Mouse (Mus musculus) lung, adult 10 weeks (tissue): ENCODE data around the gene Vegfb. TPM values are rescaled to one million over a fixed set of nuclear protein-coding genes. Genes with fewer than 3 reads are reported as not detected.

Experiments used
- polyA plus RNA-seq: library from polyadenylated mRNA; stranded (reverse); fragments of 350-450 nt; fragmentation: Illumina TruSeq; extraction: RNeasy Lipid Tissue Mini Kit (QIAGEN cat#74804); gene quantifications from one replicate; pipeline ENCODE4 v1.2.3, GENCODE M21; 2014; ENCODE audit warnings: low read depth, low replicate concordance; ENCODE audit not compliant: insufficient read depth

The Vegfb gene
- 24.8 TPM for polyA plus RNA-seq

DNA sequence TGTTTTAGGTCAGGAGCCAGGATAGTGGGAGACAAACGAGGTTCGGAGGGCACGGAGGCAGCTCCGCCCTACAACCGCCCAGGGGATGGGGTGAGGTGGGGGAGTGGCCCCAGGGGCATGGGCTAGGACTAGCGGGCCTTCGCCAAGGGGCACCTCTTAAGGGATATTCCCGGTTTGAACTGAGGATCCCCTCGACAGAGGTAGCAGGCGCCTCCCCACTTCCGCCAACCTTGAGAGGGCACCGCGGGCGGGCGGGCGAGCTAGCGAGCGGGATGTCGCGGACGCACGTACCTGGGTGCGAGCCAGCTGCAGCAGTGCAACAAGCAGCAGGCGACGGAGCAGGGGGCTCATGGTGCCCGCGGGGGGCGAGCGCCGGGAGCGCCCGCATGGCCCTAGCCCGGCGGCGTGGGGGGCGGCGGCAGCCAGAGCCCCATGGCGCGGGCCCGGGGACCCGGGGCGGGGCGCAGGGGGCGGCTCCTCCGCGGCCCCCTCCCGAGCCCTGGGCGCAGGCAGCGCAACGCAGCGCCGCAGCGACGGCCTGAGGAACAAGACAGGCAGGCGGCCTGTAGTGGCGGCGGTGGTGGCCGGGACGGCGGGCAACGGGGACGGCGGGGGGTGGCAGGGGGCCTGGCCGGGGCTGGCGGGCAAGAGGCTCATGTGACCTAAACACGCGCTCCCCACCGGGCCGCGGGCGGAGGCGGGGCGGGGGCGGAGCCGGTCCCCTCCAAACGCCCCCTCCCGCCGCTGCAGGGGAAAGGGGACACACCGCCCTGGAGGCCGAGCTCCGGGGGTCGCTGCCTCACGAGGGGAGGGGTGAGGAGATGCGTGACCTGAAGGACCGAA is at the start of gene Vegfb:
Gene Vegfb (minus strand): TSS at position 591 of the 843 bp plus-strand sequence.

DNA sequence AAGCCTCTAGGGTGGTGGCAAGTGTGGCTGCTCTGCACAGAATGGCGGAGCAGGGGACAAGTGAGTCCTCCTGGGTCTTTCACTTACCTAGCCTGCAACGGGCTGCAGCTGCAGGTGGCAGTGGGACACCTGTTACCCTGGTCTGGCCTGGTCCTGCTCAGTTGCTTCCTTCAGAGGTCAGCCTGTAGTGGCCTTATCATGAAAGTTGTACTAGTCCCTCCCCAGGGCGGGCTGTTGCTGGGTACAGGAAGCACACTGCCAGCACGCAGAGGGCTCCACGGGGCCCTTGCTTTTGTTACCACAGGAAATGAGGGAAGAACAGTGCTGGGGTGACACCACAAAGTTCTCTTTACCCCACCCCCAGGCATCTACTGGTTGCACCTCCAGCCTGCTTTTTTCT is 31.7 kb upstream of the Vegfb start, which contains the start of gene Fermt3:
Gene Fermt3 (minus strand): TSS at position 279 of the 400 bp plus-strand sequence.

DNA sequence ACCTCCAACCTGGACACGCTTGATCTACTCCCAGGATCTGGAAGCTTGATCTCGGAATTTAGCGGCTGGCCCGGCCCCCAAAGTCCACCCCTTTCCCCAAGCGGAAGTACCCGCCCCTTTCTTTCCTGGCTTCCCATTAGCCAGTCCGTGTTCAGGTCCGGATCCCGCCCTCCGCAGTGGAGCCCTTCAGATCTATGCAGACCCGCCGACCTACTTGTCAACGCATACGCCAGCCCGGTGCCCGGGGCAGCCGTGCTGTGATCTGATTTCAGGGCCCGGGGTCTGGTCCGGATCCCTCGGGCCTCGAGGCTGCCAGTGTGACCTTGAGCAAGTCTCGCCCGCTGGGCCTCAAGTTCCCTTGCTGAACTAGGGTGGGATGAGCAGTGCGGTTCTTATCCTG is 8.6 kb upstream of the Vegfb start, which contains the start of the genes Nudt22 and Trpt1:
Gene Nudt22 (minus strand): TSS at position 112 of the 400 bp plus-strand sequence.
Gene Trpt1 (plus strand): TSS at position 126 of the 400 bp plus-strand sequence.

DNA sequence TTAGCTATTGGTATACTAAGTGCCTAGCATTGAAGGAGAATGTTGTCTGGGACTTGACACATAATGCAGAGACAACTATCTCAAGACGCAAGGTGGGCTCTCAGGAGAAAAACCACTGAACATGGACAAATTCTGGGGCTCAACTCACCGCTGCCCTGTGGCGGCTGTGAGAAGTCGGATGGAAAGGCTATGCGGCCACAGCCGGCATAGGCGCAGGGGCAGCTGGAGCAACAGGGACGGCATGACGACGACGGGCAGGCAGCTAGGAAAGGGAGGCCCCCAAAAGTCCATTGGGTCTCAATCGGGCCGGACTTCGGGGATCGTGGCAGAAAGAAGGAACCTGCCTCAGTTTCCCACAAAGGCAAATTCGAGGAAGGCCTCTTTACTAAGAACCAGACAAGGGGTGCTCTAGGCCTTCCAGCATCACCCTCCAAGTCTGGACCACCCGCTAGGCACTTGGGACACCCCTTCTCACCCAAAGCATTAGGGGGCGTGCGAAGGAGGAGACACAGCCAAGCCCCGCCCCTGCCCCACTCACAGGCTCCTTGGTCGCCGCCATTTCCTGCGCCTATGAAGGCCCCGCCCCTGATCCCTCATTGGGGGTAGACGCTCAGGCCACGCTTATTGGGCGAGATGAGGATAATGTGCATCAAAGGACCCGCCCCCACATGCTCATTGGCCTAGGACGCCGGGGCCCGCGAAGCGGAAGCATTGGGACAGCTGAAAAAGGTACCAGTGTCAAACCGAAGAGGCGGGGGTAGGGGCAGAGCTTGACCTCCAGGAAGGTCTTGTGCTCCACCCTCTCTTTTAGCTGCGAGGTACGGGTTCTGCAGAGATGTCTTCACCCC is 4.8 kb upstream of the Vegfb start, which contains the start of gene Dnajc4:
Gene Dnajc4 (minus strand): TSS at position 562 of the 848 bp plus-strand sequence.

DNA sequence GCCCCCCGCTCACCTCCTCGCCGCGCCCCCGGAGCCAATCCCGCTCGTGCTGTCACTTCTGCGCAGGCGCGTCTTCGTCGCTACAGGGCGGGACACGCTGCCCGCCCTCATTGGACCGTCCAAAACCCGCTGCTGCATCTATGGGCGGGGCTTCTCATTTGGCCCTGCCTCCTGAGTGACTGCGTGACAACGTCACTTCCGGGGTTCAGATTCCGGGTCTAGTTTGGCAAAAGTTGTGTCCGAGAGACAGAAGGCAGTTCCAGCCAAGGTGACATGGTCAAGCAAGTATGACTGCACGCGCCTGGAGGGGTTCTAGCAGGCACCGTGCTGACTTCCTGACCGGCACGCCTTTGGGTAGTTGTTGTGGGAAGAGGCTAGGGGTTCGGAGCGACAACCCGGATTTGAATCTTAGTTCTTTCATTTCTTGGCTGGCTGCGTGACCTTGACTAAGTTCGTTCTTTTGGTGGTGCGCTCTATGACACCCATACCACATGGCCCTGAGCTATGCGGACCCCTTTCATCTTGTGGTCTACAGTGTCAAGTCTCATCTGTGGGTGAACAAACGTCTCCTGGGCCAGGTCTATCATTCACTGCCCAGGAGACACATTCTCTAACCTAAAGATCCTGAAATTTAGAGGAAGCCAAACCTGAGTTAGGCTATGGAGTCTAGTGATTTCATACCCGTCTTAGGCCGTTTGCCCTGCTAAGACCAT is 6.9 kb downstream of the Vegfb start, which contains the start of gene Fkbp2:
Gene Fkbp2 (minus strand): TSS at position 121 of the 713 bp plus-strand sequence.

DNA sequence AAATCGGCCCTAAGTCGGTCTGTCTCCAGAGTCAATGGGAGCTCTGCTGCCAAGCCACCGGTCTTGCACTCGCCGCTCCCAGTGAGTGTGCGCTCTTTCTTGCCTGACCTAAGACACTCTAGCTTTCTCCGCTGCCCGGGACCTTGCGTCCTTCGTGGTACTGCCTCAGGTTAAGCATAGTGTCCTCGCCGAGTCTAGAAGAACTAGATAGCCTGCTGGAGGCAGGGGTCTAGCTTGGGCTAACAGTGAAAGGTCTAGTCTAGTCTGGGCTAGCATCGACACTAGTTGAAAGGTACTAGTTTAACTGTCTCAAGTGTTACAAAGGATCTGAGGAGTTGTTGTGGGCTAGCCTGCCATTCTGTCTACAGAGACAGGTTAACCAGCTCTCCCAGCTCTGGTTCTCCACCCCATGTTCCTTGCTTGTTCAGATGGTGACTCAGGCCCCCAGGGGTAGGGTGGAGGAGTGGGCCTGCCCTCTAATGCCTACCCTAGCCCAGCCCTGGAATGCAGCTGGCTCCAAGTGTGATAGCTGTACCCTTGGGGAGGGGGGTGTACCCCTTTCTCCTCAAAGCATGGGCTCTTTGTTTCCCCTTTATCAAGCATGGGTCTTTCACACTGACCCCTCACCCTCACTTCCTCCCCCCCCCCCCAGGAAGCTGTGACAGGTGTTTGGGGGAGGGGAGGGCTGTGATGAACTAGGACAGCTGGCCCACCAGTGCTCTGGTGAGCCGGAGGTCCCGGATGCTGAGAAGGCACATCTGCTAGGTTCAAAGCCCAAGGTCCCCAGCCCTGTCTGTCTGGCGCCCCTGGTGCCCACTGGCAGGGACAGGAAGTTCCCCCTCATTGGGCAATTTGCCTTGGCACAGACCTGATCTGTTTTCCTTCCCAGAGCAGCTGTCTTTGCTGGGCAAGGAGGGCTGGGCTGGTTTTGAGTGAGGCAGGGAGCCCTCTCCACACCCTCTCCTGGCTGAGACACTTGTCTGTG is 11.6 kb downstream of the Vegfb start, which contains the start of gene Plcb3:
Gene Plcb3 (minus strand): TSS at position 934 of the 985 bp plus-strand sequence.

DNA sequence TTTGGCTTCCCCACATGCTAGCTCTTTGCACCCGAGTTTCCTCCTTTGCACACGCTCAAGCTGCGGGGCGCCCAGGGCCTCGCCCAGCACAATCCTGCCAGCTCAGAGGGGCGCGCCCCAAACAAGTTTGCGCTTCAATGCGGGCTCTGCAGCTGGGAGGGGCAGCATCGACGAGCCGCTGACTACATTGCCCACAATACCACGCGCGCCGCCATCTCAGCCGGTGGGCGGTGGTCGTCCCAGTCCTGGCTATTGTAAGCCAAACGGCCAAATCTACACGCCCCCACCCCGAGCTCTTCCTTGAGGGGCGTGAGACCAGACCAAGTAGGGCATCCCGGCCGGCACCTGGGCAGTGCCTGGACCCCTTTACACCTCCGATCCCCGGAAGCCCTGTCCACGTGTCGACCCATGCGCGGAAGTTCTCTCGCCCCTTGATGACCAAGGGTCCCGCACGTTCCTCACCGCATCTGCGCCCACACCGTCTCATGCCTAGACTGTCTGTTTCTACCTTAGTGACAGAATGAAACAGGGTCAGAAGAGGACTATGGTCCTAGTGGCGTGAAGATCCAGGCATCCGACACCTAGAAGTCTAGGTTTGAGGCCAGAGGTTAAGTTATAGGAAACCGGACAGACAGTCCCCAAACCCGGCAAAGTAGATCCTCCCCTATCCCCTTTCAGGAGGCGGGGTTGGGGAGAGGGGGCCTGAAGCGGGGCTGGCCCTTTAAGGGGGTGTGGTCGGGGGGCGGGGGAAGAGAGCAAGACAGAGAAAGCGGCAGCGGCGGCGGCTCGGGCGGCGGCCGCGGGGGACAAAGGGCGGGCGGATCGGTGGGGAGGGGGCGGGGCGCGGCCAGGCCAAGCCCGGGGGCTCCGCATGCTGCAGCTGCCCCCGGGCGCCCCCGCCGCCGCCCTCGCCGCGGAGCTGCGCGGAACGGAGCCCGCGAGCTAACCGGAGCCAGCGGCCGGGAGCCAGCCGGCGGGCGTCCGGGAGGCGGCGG is 12.9 kb downstream of the Vegfb start, which contains the start of gene Ppp1r14b:
Gene Ppp1r14b (plus strand): TSS at position 758 of the 995 bp plus-strand sequence.

DNA sequence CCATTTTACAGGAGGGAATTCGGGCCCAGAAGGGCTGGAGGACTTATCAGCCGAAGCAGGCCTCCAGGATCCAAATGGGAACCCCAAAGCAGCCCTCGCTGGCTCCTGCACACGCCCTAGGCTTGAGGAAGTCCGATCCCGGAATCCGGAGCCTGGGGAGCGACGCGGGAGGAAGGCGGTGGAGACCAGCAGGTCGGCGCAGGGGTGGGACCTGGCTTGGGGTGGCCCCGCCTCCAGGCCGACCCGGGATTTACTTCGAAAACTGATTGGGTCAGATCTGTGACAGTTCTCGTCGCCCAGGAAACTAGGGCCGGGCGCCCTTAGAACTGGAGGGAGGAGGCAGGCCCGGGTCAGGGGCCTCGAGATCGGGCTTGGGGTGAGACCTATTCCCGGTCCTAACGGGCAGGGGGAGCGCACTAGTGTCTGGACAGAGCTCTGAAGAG is 45.2 kb downstream of the Vegfb start, which contains the start of gene Gpr137:
Gene Gpr137 (minus strand): TSS at position 232 of the 443 bp plus-strand sequence.

DNA sequence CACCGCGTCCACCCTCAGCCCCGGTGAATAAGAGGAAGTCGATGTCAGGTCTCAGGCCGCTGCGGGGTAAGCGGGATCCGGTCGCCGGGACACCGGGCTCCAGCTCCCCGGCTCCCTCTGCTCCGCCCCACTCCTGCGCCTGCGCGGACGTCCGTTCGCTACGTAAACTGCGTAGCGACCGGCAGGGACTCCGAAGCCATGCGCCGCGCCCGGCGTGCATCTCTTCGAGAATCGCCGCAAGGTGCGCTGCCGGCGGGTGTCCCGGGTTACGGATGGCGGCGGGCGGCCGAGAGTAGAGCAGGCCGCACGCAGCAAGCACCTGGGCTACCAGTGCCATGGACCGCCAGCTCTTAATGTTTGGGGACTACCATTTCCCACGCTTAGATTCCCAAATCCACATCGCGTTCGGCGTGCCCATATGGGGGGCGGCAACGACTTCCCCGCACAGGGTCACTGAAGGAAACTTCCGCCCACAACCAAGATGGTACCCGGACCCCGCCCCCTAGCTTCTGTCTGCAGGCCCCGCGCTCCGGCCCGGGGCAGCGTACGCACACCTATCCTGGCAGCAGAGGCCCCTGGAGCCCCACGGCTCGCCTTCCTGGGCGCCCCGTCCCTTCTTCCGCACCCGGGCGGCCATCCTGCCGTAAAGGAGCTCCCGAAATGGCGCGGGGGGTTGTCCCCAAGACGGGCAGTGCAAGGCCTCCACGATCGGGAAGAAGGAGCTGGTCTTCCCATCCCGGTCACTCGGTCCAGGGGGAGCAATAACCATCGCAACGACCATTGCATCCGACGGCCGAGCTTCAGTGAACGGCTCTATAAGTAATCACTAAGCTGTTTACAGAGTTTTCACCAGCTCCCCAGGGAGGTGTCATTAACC is 45.8 kb downstream of the Vegfb start, which contains the start of gene Bad:
Gene Bad (plus strand): TSS at position 490 of the 877 bp plus-strand sequence.

DNA sequence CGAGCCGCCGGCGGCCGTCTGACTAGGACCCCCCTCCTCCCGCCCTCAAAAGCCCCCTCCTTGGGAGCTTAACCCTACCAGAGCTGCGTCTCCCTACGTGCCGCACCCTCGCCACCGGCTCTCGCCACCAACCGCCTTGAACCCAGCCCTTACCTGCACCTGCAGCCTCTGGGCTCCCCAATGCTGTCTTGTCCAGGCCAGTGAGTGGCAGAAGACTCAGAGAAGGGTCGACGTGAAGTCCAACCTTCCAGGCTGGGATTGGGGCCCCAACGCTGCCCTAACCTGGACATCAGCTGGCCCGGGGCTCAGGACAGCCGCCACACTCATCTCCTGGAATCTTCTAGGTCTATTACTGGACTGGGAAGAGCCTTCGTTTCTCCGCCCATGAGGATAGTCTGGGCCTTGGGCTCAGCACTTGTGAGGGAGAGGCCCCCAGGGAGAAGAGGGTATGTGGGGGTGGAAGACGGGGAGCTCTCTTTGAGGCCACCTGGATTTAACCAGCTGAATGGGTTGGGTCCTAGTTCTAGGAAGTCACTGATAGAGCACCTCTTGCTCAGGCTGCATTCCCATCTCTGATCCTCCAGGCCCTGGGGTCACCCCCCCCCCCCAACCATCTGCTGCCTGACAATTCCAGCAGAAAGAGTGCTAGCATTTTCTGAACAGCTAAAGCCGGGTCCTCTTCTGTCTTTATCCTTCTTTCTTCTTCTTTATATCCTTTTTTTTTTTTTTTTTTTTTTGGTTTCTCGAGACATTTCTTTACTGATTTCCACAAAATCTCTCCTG is 53.1 kb downstream of the Vegfb start, which contains the start of gene Kcnk4:
Gene Kcnk4 (minus strand): TSS at position 321 of the 783 bp plus-strand sequence.

Other genes starting within 250 kb of the Vegfb start
- gene Rps6ka4, start 147.0 kb downstream of the Vegfb start, polyA plus RNA-seq = 16.7 TPM
- 4.5 TPM for gene Ccdc88b, start 129.4 kb downstream of the Vegfb start, polyA plus RNA-seq
- gene Trmt112, start 78.0 kb downstream of the Vegfb start, polyA plus RNA-seq = 74.6 TPM
- gene Prdx5, start 77.5 kb downstream of the Vegfb start, polyA plus RNA-seq = 254 TPM
- gene Esrra, start 65.8 kb downstream of the Vegfb start, polyA plus RNA-seq = 24.6 TPM
- 0.68 TPM for gene Catsperz, start 62.3 kb downstream of the Vegfb start, polyA plus RNA-seq
- not detected for gene Kcnk4, start 53.1 kb downstream of the Vegfb start, polyA plus RNA-seq
- gene Bad, start 45.8 kb downstream of the Vegfb start, polyA plus RNA-seq = 59.7 TPM
- gene Gpr137, start 45.2 kb downstream of the Vegfb start, polyA plus RNA-seq = 34.1 TPM
- 61.9 TPM for gene Ppp1r14b, start 12.7 kb downstream of the Vegfb start, polyA plus RNA-seq
- 31.5 TPM for gene Plcb3, start 11.2 kb downstream of the Vegfb start, polyA plus RNA-seq
- gene Fkbp2, start 7.2 kb downstream of the Vegfb start, polyA plus RNA-seq = 111 TPM
- 24.8 TPM for gene Dnajc4, start 4.9 kb upstream of the Vegfb start, polyA plus RNA-seq
- gene Nudt22, start 8.5 kb upstream of the Vegfb start, polyA plus RNA-seq = 13.9 TPM
- 8.8 TPM for gene Trpt1, start 8.5 kb upstream of the Vegfb start, polyA plus RNA-seq
- gene Fermt3, start 31.8 kb upstream of the Vegfb start, polyA plus RNA-seq = 17.2 TPM
- gene Stip1, start 52.3 kb upstream of the Vegfb start, polyA plus RNA-seq = 69.0 TPM
- gene Macrod1, start 69.2 kb upstream of the Vegfb start, polyA plus RNA-seq = 22.1 TPM
- 0.06 TPM for gene Flrt1, start 118.1 kb upstream of the Vegfb start, polyA plus RNA-seq
- gene Otub1, start 218.7 kb upstream of the Vegfb start, polyA plus RNA-seq = 39.3 TPM
- gene Cox8a, start 230.0 kb upstream of the Vegfb start, polyA plus RNA-seq = 408 TPM